Mouse (Mus musculus): ENCODE results near the gene Dnttip1. TPM values are rescaled to one million over a fixed set of nuclear protein-coding genes. Genes with fewer than 3 reads are reported as not detected.
"Not testable (repeated sequence)": the region's sequence is repeated elsewhere in the genome, so short reads cannot be mapped to it uniquely, and the experiment has no call there.

The Dnttip1 gene
- polyA plus RNA-seq, 1 experiment = 16.3 TPM

DNA sequence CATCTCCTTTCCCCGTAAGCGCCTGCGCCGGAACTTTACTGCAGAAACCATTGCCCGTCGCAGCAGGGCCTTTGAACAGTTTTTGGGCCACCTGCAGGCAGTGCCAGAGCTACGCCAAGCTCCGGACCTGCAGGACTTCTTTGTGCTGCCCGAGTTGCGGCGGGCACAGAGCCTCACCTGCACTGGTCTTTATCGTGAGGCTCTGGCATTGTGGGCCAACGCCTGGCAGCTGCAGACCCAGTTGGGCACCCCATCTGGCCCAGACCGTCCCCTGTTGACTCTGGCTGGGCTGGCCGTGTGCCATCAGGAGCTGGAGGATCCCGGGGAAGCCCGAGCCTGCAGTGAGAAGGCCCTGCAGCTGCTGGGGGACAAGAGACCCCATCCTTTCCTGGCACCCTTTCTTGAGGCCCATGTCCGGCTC lies 46.1 kb downstream of the Dnttip1 start:
- H3K36me3 ChIP-seq (ENCODE audit: control insufficient read depth) = peaks cover 86% of the 10 kb centered on the region
- no peaks in the 10 kb centered on the region for H3K9me3 ChIP-seq (ENCODE audit: control insufficient read depth, low read length)
- H3K4me3 ChIP-seq (replicated peaks) = no peak overlapping the region
- peaks cover 51% of the 10 kb centered on the region for H3K4me1 ChIP-seq (ENCODE audit: control insufficient read depth)
- peaks cover 4% of the 10 kb centered on the region for H3K27me3 ChIP-seq (ENCODE audit: control insufficient read depth)
- no peak for TF ChIP-seq TAL1 (IDR thresholded peaks at IDR 0.05; ENCODE audit: low read length)
- TF ChIP-seq GATA1 (IDR thresholded peaks at IDR 0.05; ENCODE audit: low read length) = no peak

DNA sequence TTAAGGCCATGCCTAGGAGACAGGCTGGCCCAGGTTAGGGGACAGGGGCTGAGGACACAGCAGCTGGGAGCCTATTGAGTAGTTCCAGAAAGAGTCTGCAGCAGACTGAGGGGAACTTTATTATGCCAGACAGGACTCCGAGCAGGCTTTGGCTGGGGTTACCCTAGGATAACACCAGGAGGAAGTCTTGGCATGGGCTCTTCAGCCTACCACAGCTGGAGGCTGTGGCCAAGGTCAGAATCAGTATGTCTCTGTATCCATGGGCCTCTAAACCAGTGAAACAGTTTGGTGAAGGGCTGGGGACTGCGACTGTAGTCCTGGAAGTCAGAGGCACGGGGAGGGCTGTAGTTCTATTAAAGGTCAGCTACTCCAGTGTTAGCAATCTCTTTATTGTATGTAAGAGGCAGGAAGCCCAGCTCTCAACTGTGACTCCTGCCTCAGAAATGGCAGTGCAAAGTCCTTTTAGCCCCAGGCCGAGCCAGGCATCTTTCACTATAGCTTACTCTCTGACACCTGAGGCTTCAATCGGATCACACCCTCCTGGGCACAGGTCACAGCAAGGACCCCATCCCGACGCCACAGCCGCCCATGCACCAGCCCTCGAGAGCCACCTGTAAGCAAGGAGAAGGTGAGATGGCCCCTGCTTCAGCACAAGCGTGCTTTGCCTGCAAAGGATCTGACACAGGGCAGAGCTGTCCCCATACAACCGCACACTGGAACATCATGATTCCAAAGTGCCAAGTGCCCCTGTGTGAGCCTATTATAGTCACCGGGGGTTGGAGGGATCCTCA lies 46.8 kb downstream of the Dnttip1 start:
- peaks cover 45% of the 10 kb centered on the region for H3K4me1 ChIP-seq (ENCODE audit: control insufficient read depth)
- H3K9me3 ChIP-seq (ENCODE audit: control insufficient read depth, low read length) = no peaks in the 10 kb centered on the region
- no peaks in the 10 kb centered on the region for H3K27me3 ChIP-seq (ENCODE audit: control insufficient read depth)
- TF ChIP-seq TAL1 (IDR thresholded peaks at IDR 0.05; ENCODE audit: low read length) (no peak), GATA1 (IDR thresholded peaks at IDR 0.05; ENCODE audit: low read length) (no peak)
- no peak overlapping the region for H3K4me3 ChIP-seq (replicated peaks)
- H3K36me3 ChIP-seq (ENCODE audit: control insufficient read depth) = peaks cover 92% of the 10 kb centered on the region

DNA sequence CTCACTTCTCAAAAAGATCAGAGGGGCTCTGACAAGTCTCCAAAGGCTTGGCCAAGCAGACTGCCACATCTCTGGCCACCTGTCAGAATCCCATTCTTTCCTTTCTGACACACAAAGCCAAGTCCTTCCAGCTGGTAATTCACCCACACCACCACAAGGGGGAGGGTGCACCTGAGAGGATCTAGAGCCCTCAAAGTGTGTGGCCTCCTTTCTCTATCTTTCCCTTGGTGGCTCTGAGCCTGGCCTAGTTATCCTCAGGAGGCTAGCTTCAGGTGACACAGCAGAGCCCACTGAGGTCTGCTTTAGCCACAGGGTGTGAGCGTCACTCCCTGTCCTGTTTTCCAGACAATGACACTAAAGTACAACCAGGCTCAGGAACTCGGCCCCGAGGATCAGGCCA lies 47.5 kb downstream of the Dnttip1 start:
- Histone ChIP-seq H3K9me3 (ENCODE audit: control insufficient read depth, low read length) (no peaks in the 10 kb centered on the region), H3K27me3 (ENCODE audit: control insufficient read depth) (no peaks in the 10 kb centered on the region), H3K4me3 (replicated peaks) (no peak overlapping the region), H3K4me1 (ENCODE audit: control insufficient read depth) (peaks cover 39% of the 10 kb centered on the region), H3K36me3 (ENCODE audit: control insufficient read depth) (peaks cover 94% of the 10 kb centered on the region)
- no peak for TF ChIP-seq GATA1 (IDR thresholded peaks at IDR 0.05; ENCODE audit: low read length)
- no peak for TF ChIP-seq TAL1 (IDR thresholded peaks at IDR 0.05; ENCODE audit: low read length)

DNA sequence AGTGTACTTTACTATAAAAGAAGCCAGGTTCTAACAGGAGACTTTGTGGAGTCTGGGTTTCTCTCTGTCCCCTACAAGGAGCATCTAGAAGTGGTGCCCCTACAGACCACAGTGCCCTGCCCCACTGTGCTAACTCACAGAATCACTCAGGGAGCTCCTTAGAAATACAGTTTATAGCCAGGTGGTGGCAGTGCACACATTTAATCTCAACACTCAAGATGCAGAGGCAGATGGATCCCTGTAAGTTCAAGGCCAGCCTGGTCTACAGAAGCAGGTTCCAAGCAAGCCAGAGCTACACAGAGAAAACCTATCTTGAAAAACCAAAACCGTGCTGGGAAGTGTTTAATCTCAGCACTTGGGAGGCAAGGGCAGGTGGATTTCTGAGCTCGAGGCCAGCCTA lies 48.0 kb downstream of the Dnttip1 start:
- peaks cover 33% of the 10 kb centered on the region for H3K4me1 ChIP-seq (ENCODE audit: control insufficient read depth)
- H3K36me3 ChIP-seq (ENCODE audit: control insufficient read depth) = peaks cover 94% of the 10 kb centered on the region
- no peak for TF ChIP-seq TAL1 (IDR thresholded peaks at IDR 0.05; ENCODE audit: low read length)
- no peaks in the 10 kb centered on the region for H3K9me3 ChIP-seq (ENCODE audit: control insufficient read depth, low read length)
- no peak overlapping the region for H3K4me3 ChIP-seq (replicated peaks)
- H3K27me3 ChIP-seq (ENCODE audit: control insufficient read depth) = no peaks in the 10 kb centered on the region

DNA sequence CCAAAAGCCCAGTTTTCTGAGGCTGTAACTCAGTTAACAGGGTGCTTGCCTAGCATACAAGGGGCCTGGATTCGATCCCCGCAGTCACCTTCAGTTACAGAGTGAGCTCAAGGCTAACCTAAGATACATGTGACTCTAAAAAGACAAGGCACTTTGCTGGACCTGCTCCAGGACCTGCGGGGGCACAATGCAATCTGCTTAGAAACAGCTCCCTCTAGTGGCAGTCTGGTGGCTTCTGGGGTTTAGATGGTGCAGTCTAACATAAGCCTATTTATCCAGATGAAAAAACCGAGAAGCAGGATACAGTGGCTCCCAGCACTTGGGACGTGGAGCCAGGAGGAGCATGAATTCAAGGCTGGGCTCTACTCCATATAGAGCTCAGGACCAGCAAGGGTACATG lies 48.5 kb downstream of the Dnttip1 start:
- Histone ChIP-seq H3K27me3 (ENCODE audit: control insufficient read depth) (no peaks in the 10 kb centered on the region), H3K9me3 (ENCODE audit: control insufficient read depth, low read length) (no peaks in the 10 kb centered on the region), H3K36me3 (ENCODE audit: control insufficient read depth) (peaks cover 94% of the 10 kb centered on the region), H3K4me1 (ENCODE audit: control insufficient read depth) (peaks cover 29% of the 10 kb centered on the region), H3K4me3 (replicated peaks) (no peak overlapping the region)
- TF ChIP-seq TAL1 (IDR thresholded peaks at IDR 0.05; ENCODE audit: low read length) (no peak), GATA1 (IDR thresholded peaks at IDR 0.05; ENCODE audit: low read length) (no peak)

DNA sequence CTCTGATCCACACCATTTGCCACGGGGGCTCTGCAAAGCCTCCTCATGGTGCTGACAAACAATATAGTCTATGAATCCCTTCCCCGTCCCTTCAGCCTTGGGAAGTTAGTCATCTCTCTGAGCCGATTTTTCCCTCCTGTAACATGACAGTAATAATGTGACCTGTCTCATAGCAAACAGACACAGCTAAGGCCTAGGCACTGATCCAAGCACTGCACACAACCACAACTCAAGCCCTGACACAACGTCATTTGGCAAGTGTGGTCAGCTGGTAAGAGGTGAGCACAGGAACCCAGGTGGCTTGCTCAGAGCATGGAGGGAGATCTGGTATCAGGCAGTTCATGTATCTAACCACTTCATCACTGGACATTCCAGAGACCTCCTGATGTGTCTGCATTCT lies 50.1 kb downstream of the Dnttip1 start:
- no peak for TF ChIP-seq TAL1 (IDR thresholded peaks at IDR 0.05; ENCODE audit: low read length)
- TF ChIP-seq GATA1 (IDR thresholded peaks at IDR 0.05; ENCODE audit: low read length) = no peak
- peaks cover 97% of the 10 kb centered on the region for H3K36me3 ChIP-seq (ENCODE audit: control insufficient read depth)

DNA sequence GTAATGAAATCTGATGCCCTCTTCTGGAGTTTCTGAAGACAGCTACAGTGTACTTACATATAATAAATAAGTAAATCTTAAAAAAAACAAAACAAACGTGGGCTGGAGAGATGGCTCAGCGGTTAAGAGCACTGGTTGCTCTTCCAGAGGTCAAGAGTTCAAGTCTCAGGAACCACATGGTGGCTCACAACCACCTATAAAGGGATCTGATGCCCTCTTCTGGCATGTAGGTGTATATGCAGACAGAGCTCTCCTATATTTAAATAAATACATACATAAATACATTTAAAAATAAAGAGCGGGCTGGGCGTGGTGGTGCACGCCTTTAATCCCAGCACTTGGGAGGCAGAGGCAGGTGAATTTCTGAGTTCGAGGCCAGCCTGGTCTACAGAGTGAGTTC lies 52.8 kb downstream of the Dnttip1 start:
- H3K27me3 ChIP-seq (ENCODE audit: control insufficient read depth); H3K4me3 ChIP-seq (replicated peaks); H3K9me3 ChIP-seq (ENCODE audit: control insufficient read depth, low read length): not testable (repeated sequence)
- peaks cover 23% of the 10 kb centered on the region for H3K4me1 ChIP-seq (ENCODE audit: control insufficient read depth)
- peaks cover 94% of the 10 kb centered on the region for H3K36me3 ChIP-seq (ENCODE audit: control insufficient read depth)

More for the DNA sequence above, 50.1 kb downstream of the Dnttip1 start:
- Histone ChIP-seq H3K27me3 (ENCODE audit: control insufficient read depth) (no peaks in the 10 kb centered on the region), H3K4me1 (ENCODE audit: control insufficient read depth) (peaks cover 21% of the 10 kb centered on the region), H3K9me3 (ENCODE audit: control insufficient read depth, low read length) (no peaks in the 10 kb centered on the region), H3K4me3 (replicated peaks) (no peak overlapping the region)

DNA sequence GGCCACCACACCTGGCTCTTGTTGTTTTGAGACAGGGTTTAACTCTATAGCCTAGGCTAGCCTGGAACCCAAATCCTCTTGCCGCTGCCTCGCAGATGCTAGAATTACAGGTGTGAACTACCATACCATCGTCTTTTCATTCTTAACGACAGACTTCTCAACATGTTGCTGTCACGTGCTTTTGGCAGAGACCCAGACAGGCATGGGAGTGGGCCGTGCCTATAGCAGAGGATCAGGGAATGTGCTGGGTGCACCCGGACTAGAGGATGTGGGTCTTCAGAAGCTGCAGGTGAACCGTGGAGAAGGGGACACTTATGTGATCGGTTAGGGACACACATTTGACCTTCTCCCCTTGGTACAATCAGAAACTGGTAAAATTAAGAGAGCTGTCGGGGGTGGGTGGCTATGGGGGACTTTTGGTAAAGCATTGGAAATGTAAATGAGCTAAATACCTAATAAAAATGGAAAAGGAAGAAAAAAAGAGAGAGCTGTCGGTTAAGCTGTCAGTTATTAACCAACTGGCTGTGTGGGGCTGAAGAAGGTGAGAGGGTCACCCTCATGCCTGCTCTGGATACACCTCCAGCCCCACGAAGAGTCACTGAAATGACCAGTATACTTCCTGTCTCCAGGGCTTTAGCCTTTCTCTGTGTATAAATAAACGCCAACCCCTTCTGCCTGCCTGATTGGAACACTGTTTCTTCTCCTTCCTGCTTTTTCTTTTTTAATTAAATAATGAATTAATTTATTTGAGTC lies 54.6 kb downstream of the Dnttip1 start:
- peaks cover 27% of the 10 kb centered on the region for H3K4me1 ChIP-seq (ENCODE audit: control insufficient read depth)
- H3K9me3 ChIP-seq (ENCODE audit: control insufficient read depth, low read length) = no peaks in the 10 kb centered on the region
- H3K4me3 ChIP-seq (replicated peaks) = no peak overlapping the region
- TF ChIP-seq GATA1 (IDR thresholded peaks at IDR 0.05; ENCODE audit: low read length) (no peak), TAL1 (IDR thresholded peaks at IDR 0.05; ENCODE audit: low read length) (no peak)
- no peaks in the 10 kb centered on the region for H3K27me3 ChIP-seq (ENCODE audit: control insufficient read depth)
- H3K36me3 ChIP-seq (ENCODE audit: control insufficient read depth) = peaks cover 77% of the 10 kb centered on the region

DNA sequence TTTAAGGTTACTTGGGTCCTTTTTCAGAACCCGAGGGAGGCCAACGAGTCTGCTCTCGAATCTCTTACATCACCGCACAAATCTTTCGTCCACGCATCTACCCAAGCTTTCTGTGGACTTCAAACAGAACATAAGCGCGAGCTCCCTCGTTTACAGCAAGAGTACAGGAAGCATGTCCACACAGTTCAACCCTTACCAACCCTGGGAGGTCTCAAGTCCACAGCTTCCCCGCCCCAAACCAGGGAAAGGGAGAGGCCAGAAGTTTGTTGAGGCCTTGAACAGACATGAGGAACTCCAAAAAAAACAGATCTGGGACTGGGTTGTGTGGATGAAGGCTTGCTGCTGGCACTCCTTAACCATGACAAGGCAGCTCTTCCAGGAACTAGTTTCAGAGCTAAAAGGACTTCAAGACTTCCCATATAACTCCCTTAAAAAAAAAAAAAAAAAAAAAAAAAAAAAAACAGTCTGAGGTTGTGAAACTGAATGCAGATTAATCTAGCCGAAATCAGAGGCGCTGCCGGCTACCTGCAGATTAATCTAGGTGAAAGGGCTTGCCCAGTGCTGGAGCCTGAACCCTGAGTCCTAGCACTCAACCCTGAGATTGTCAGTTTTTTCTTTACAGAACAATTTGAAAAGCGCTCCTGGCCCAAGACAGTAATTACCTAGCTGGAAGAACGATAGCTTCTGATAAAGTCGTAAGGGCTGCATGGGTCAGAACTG lies 57.6 kb downstream of the Dnttip1 start:
- no peaks in the 10 kb centered on the region for H3K9me3 ChIP-seq (ENCODE audit: control insufficient read depth, low read length)
- peaks cover 48% of the 10 kb centered on the region for H3K4me1 ChIP-seq (ENCODE audit: control insufficient read depth)
- TF ChIP-seq GATA1 (IDR thresholded peaks at IDR 0.05; ENCODE audit: low read length) (no peak), TAL1 (IDR thresholded peaks at IDR 0.05; ENCODE audit: low read length) (no peak; the same call in 2 of the 3 replicates)
- H3K27me3 ChIP-seq (ENCODE audit: control insufficient read depth) = no peaks in the 10 kb centered on the region
- peak overlapping the region; percentile 78 for H3K4me3 ChIP-seq (replicated peaks)
- peaks cover 53% of the 10 kb centered on the region for H3K36me3 ChIP-seq (ENCODE audit: control insufficient read depth)

All from erythroblast, embryonic 14.5 days (primary cell).